Mouse (Mus musculus): Measurements from ENCODE around the gene Bcr.

DNA sequence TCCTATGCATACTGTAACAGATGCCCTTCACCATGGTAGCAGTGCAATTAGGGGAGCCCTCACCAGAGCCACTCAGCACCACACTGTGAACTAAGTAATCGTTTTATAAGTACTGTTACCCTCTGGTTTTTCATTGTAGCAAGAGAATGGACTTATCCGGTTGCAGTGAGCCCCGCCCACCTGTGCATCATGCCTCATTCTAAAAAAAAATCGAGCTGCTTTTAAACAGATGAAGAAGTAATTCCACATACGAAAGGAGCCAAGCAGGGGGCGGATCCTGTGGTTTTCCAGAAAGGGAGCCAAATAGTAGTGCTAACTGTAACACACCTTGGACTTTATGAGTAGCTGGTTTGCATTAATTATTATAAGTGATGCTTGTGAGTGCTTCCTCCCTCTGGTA, 58.1 kb downstream of the Bcr start:
- no peak for TF ChIP-seq EP300 (IDR thresholded peaks at IDR 0.05; ENCODE audit: insufficient read depth, low read depth, low read length)
- TF ChIP-seq CTCF (IDR thresholded peaks at IDR 0.05), result no peak
- TF ChIP-seq POLR2A (IDR thresholded peaks at IDR 0.05; ENCODE audit: insufficient read depth, low read depth, low read length), result no peak
